Mouse (Mus musculus) erythroblast, embryonic 14.5 days (primary cell): ENCODE results near the gene Cd83.

Experiments
- GATA1 ChIP-seq: IDR thresholded peaks from 2 replicates; pipeline ENCODE4 v1.6.1; 2012; ENCODE audit warnings: low read length, inconsistent platforms, mixed read lengths
- TAL1 ChIP-seq: IDR thresholded peaks from 3 replicates; pipeline ENCODE4 v1.6.1; 2012; ENCODE audit warnings: low read length, inconsistent platforms, mixed read lengths

GRCm38 (mm10) chr13:43845151-43845550 is 60.6 kb downstream of the Cd83 start:
- TF ChIP-seq GATA1 (no peak), TAL1 (no peak)
